Mouse (Mus musculus): ENCODE data around the gene Sbno2.

Sbno2 gene

GRCm38 (mm10) chr10:80123932-80124562 is 18.7 kb upstream of the Sbno2 start:
- no peak for DNase-seq (ENCODE audit: extremely low spot score, low spot score)

GRCm38 (mm10) chr10:80121639-80122038 is 16.3 kb upstream of the Sbno2 start:
- DNase-seq (ENCODE audit: extremely low spot score, low spot score): no peak

GRCm38 (mm10) chr10:80120146-80120545 is 14.8 kb upstream of the Sbno2 start:
- DNase-seq (ENCODE audit: extremely low spot score, low spot score): no peak

GRCm38 (mm10) chr10:80118552-80118951 is 13.2 kb upstream of the Sbno2 start:
- no peak for DNase-seq (ENCODE audit: extremely low spot score, low spot score)

GRCm38 (mm10) chr10:80117736-80118135 is 12.4 kb upstream of the Sbno2 start:
- DNase-seq (ENCODE audit: extremely low spot score, low spot score): no peak

GRCm38 (mm10) chr10:80116927-80117691 is 11.7 kb upstream of the Sbno2 start:
- no peak for DNase-seq (ENCODE audit: extremely low spot score, low spot score)

GRCm38 (mm10) chr10:80116563-80116926 is 11.2 kb upstream of the Sbno2 start:
- DNase-seq (ENCODE audit: extremely low spot score, low spot score): peak; percentile 44

GRCm38 (mm10) chr10:80115944-80116335 is 10.6 kb upstream of the Sbno2 start:
- DNase-seq (ENCODE audit: extremely low spot score, low spot score): no peak

- peak; percentile 93 for DNase-seq (ENCODE audit: extremely low spot score, low spot score)
These were observed 10.0 kb upstream of the Sbno2 start, which contains the start of gene Stk11 for GRCm38 (mm10) chr10:80115290-80115943. Stk11 (plus strand) TSS chr10:80115803.

GRCm38 (mm10) chr10:80114341-80115284 is 9.2 kb upstream of the Sbno2 start:
- peak; percentile 93 for DNase-seq (ENCODE audit: extremely low spot score, low spot score)

GRCm38 (mm10) chr10:80107678-80108077 is 2.3 kb upstream of the Sbno2 start:
- DNase-seq (ENCODE audit: extremely low spot score, low spot score): no peak

GRCm38 (mm10) chr10:80105926-80106325 is 555 bp upstream of the Sbno2 start:
- DNase-seq (ENCODE audit: extremely low spot score, low spot score): no peak

GRCm38 (mm10) chr10:80104181-80104580 is 1.2 kb downstream of the Sbno2 start:
- DNase-seq (ENCODE audit: extremely low spot score, low spot score): no peak

- no peak for DNase-seq (ENCODE audit: extremely low spot score, low spot score)
These were observed 2.3 kb downstream of the Sbno2 start for GRCm38 (mm10) chr10:80103032-80103431.

GRCm38 (mm10) chr10:80102216-80102915 is 3.0 kb downstream of the Sbno2 start:
- peak; percentile 90 for DNase-seq (ENCODE audit: extremely low spot score, low spot score)

- DNase-seq (ENCODE audit: extremely low spot score, low spot score): no peak
These were observed 4.4 kb downstream of the Sbno2 start for GRCm38 (mm10) chr10:80100982-80101381.

GRCm38 (mm10) chr10:80098630-80099029 is 6.7 kb downstream of the Sbno2 start:
- DNase-seq (ENCODE audit: extremely low spot score, low spot score): no peak

GRCm38 (mm10) chr10:80097275-80097674 is 8.1 kb downstream of the Sbno2 start:
- DNase-seq (ENCODE audit: extremely low spot score, low spot score): no peak

GRCm38 (mm10) chr10:80095547-80095946 is 9.8 kb downstream of the Sbno2 start:
- no peak for DNase-seq (ENCODE audit: extremely low spot score, low spot score)

- DNase-seq (ENCODE audit: extremely low spot score, low spot score): no peak
These were observed 10.7 kb downstream of the Sbno2 start for GRCm38 (mm10) chr10:80094684-80095083.

GRCm38 (mm10) chr10:80094085-80094484 is 11.3 kb downstream of the Sbno2 start:
- no peak for DNase-seq (ENCODE audit: extremely low spot score, low spot score)

Measured in neural tube, embryonic 10.5 days (tissue).